Mouse (Mus musculus): ENCODE data around the gene Arrdc5. TPM values are rescaled to one million over a fixed set of nuclear protein-coding genes. Genes with fewer than 3 reads are reported as not detected.

Gene Arrdc5
- not detected for polyA plus RNA-seq (2014; fragmentation: Illumina TruSeq; extraction: RNeasy Lipid Tissue Mini Kit (QIAGEN cat#74804); ENCODE audit: low read depth, low replicate concordance)

DNA sequence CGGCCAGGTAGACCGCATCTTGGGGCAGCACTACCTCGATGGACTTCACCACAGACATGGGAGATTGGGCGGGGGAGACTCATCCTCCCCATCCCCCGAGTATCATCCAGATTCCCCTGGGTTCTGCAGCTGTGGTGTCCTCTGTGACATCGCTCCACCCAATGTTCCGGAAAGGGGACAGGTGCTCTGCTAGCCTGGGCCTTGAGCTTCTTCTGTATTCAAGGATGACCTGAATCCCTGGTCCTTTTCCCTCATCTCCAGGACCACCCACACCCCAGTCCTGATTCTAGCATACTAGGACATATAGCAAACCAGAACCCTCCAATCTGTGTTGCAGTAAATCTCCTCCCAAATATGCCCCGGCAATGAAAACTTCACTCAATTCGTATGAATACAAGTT, at the start of gene Arrdc5:
Gene Arrdc5 (minus strand): TSS at position 101 of the 400 bp plus-strand sequence.

DNA sequence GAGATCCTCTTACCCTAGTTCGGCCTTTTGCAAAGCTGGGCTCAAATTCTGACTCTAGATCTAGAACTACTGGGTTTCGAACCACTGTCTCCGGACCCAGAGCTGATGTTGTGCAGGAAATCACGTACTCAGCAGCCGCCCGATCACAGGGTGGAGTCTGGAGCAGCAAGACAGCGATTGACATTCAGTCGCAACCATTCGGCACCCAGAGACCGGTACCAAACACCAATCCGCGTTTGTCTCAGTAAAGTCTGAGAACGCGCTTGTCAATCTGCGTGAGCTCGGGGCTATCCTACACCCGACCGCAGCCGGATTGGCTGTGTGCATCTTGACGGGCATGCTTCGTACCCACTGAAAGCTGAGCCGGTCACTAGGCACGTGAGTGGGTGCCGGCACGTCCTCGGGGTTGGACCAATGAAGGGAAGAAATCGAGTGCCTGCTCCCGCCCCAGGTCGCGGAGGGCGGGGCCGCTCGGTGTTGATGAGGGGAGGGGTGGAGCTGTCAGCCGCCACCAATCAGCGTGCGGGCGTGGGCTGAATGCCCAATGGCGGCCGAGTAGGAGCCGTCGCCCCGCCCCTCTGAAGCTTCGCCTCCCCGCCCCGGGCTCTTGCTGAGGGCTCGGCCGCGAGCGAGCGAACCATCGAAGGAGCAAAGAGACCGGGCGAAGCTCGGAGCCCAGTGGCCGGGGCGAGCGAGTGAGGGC, 25.5 kb upstream of the Arrdc5 start, which contains the start of gene Kdm4b:
Gene Kdm4b (plus strand): TSS at position 613 of the 703 bp plus-strand sequence.

DNA sequence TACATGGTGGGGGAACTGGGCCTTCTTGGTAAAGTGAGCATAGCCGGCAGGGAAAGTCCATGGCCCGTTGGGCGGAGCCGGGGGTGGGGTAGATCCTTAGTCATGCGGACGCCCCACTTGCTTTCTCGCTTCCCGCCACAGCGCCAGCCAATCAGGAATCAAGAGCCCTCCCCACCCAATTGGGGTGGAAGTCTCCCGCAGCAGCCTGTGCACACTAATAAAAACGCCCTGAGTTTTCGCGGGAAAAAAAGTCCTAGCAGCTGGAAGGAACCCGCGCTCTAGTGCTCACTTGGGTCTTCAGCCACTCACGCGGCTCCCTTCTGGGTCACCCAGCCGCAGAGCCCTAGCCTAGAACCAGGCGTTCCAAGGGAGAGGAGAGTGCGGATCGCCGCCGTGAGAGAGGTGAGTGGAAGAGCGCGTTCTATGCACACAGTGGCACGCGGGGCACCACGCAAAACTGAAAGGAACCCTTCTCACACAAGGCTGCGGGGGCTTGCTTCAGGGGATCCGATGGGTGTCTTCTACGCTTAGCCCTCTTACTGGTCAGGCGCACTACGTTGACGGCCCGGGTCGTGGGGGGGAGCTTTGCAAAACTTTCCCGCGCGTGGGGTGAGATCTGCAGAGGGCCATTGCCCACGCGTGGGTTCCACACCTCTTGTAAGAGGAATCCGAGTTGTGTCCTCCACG, 3.2 kb upstream of the Arrdc5 start, which contains the start of gene Uhrf1:
Gene Uhrf1 (plus strand): TSS at position 162 of the 687 bp plus-strand sequence.

DNA sequence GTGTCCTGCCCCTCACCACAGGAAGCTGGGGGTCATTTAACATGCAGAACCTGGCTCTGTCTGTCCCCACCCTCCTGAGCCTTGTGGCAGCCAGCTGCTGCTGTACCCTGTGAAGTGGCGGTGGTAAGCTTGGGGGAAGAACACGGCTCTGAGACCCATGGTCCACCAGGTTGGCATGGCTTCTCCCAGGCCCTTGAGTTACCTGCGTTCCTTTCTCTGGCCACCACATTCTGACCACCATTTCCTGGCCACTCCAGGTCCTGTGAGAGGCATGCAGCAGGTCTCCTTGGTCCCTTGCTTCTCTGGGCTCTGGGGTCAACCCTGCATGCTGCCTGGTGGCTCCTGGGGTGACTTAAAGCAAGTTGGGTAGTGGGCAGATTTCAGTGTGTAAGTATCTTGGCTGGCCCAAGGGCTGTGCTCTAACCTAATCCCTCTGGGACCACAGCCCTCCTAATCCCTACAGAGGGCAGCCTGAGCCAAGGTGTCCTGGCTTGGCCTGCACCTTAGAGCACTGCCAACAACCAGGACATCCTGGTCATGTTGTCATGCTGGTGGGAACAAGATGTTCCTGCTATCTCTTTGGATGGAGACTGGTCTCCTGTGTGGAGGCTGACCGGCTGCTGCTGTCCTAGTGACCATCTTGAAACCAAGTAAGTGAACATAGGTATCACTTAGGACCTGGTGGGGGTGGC, 7.4 kb downstream of the Arrdc5 start, which contains the start of gene Plin3:
Gene Plin3 (minus strand): TSS at position 343 of the 692 bp plus-strand sequence.

DNA sequence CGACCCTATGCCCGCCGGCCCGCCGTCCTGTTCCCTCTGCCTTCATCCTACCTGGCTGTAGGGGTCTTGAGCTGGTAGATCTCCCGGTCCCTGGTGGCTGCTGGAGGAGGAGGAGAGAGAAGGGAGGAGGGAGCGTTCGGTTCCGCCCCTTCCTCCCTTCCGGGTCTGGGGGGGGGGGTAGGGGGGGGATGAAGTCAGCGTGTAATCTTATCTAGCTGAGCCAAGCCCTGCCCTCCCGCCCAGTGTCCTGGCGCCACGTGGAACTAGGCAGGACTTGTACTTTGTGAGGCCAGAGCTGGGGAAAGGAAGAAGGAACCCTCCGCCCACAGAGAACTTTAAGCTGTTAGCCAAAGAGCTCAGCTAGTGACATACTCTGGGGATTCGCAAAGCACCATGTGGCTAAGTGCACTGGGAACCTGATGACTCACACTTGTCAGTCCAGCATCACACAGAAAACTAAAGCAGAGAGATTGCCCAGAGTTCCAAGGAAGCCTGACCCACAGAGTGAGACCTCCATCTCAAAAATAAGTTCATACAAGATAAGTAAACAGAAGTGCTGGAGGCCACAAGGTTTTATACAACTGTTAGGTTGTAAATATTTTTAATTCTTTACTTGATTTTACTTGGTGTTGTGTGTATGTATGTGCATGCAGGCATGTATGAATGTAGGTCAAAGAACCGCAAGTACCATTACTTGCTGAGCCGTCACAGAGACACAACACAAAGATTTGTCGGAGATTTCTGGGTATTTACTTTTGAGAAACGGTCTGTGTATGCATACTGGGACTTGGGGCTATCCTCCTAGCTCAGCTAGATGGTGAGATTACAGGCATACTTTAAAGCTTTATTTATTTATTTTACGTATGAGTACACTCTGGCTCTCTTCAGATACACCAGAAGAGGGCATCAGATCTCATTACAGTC, 23.2 kb downstream of the Arrdc5 start, which contains the start of gene Ticam1:
Gene Ticam1 (minus strand): TSS at position 144 of the 924 bp plus-strand sequence.

DNA sequence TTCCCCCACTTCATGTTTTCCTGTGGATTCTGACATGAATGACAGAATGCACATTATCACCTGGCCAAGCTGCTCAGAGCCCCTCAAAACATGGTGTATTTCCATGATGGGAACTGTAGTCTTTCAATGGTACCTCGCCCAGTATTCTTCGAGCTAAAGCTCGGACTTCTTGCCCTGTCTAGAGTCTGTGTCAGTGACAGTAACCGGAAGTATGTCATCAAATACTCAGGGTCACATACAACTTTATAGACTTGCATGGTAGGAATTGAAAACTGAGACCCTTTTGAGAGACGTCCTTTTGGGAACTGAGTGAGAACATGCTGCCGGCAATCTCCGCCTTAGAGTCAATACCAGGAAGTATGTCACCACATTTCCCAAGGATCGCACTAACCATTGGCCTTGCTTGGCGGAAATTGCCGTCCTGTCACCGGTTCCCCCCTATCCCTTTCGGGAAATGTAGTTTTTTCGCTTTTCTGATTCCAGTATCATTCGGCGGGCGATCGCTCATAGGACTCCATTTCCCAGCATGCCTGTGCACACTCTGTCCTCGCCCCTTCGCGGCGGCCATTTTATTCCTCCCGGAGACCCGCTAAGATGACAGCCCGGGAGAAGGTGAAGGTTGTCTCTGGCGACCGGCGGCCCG, 43.7 kb downstream of the Arrdc5 start, which contains the start of gene Fem1a:
Gene Fem1a (plus strand): TSS at position 572 of the 643 bp plus-strand sequence.

Other genes with a start within 250 kb of the Arrdc5 start
- gene Ubxn6, start 225.3 kb downstream of the Arrdc5 start, polyA plus RNA-seq (2014; fragmentation: Illumina TruSeq; extraction: RNeasy Lipid Tissue Mini Kit (QIAGEN cat#74804); ENCODE audit: low read depth, low replicate concordance), result 14.1 TPM
- gene Hdgfl2, start 220.7 kb downstream of the Arrdc5 start, polyA plus RNA-seq (2014; fragmentation: Illumina TruSeq; extraction: RNeasy Lipid Tissue Mini Kit (QIAGEN cat#74804); ENCODE audit: low read depth, low replicate concordance), result 1.5 TPM
- gene Plin4, start 190.5 kb downstream of the Arrdc5 start, polyA plus RNA-seq (2014; fragmentation: Illumina TruSeq; extraction: RNeasy Lipid Tissue Mini Kit (QIAGEN cat#74804); ENCODE audit: low read depth, low replicate concordance), result 0.20 TPM
- 0.89 TPM for gene Plin5, start 182.7 kb downstream of the Arrdc5 start, polyA plus RNA-seq (2014; fragmentation: Illumina TruSeq; extraction: RNeasy Lipid Tissue Mini Kit (QIAGEN cat#74804); ENCODE audit: low read depth, low replicate concordance)
- gene Lrg1, start 178.3 kb downstream of the Arrdc5 start, polyA plus RNA-seq (2014; fragmentation: Illumina TruSeq; extraction: RNeasy Lipid Tissue Mini Kit (QIAGEN cat#74804); ENCODE audit: low read depth, low replicate concordance), result not detected
- not detected for gene Sema6b, start 159.9 kb downstream of the Arrdc5 start, polyA plus RNA-seq (2014; fragmentation: Illumina TruSeq; extraction: RNeasy Lipid Tissue Mini Kit (QIAGEN cat#74804); ENCODE audit: low read depth, low replicate concordance)
- 0.49 TPM for gene Tnfaip8l1, start 137.8 kb downstream of the Arrdc5 start, polyA plus RNA-seq (2014; fragmentation: Illumina TruSeq; extraction: RNeasy Lipid Tissue Mini Kit (QIAGEN cat#74804); ENCODE audit: low read depth, low replicate concordance)
- gene Mydgf, start 116.4 kb downstream of the Arrdc5 start, polyA plus RNA-seq (2014; fragmentation: Illumina TruSeq; extraction: RNeasy Lipid Tissue Mini Kit (QIAGEN cat#74804); ENCODE audit: low read depth, low replicate concordance), result 9.2 TPM
- gene Dpp9, start 81.4 kb downstream of the Arrdc5 start, polyA plus RNA-seq (2014; fragmentation: Illumina TruSeq; extraction: RNeasy Lipid Tissue Mini Kit (QIAGEN cat#74804); ENCODE audit: low read depth, low replicate concordance), result 0.24 TPM
- gene Fem1a, start 43.5 kb downstream of the Arrdc5 start, polyA plus RNA-seq (2014; fragmentation: Illumina TruSeq; extraction: RNeasy Lipid Tissue Mini Kit (QIAGEN cat#74804); ENCODE audit: low read depth, low replicate concordance), result 3.1 TPM
- 0.20 TPM for gene Ticam1, start 23.5 kb downstream of the Arrdc5 start, polyA plus RNA-seq (2014; fragmentation: Illumina TruSeq; extraction: RNeasy Lipid Tissue Mini Kit (QIAGEN cat#74804); ENCODE audit: low read depth, low replicate concordance)
- gene Plin3, start 7.4 kb downstream of the Arrdc5 start, polyA plus RNA-seq (2014; fragmentation: Illumina TruSeq; extraction: RNeasy Lipid Tissue Mini Kit (QIAGEN cat#74804); ENCODE audit: low read depth, low replicate concordance), result 13.9 TPM
- 0.36 TPM for gene Uhrf1, start 3.0 kb upstream of the Arrdc5 start, polyA plus RNA-seq (2014; fragmentation: Illumina TruSeq; extraction: RNeasy Lipid Tissue Mini Kit (QIAGEN cat#74804); ENCODE audit: low read depth, low replicate concordance)
- gene Kdm4b, start 25.8 kb upstream of the Arrdc5 start, polyA plus RNA-seq (2014; fragmentation: Illumina TruSeq; extraction: RNeasy Lipid Tissue Mini Kit (QIAGEN cat#74804); ENCODE audit: low read depth, low replicate concordance), result 1.1 TPM
- gene Ptprs, start 176.2 kb upstream of the Arrdc5 start, polyA plus RNA-seq (2014; fragmentation: Illumina TruSeq; extraction: RNeasy Lipid Tissue Mini Kit (QIAGEN cat#74804); ENCODE audit: low read depth, low replicate concordance), result 0.16 TPM
- not detected for gene Znrf4, start 212.1 kb upstream of the Arrdc5 start, polyA plus RNA-seq (2014; fragmentation: Illumina TruSeq; extraction: RNeasy Lipid Tissue Mini Kit (QIAGEN cat#74804); ENCODE audit: low read depth, low replicate concordance)